Mouse (Mus musculus) heart, embryonic 15.5 days (tissue): ENCODE data around the gene Cask. TPM values are rescaled to one million over a fixed set of nuclear protein-coding genes. Genes with fewer than 3 reads are reported as not detected.

ENCODE experiments used
- ATAC-seq: fragments of 200-750 bp; cut with Nextera tagmentation; replicated peaks from 2 replicates; pipeline ENCODE4 v1.8.0; 2017; ENCODE audit warnings: low read depth, moderate TSS enrichment; ENCODE audit not compliant: insufficient number of reproducible peaks, insufficient read depth, low FRiP score
- H3K27ac ChIP-seq: fragments of 300-500 bp; sonication (generic); 2 replicates; pipeline ENCODE4 v1.5.1; 2015; ENCODE audit warnings: mild to moderate bottlenecking, inconsistent platforms
- H3K27me3 ChIP-seq: fragments of 300-500 bp; sonication (generic); 2 replicates; pipeline ENCODE4 v1.6.1; 2015; ENCODE audit warnings: inconsistent platforms
- H3K36me3 ChIP-seq: fragments of 300-500 bp; sonication (generic); 2 replicates; pipeline ENCODE4 v1.6.1; 2015; ENCODE audit warnings: mild to moderate bottlenecking, inconsistent platforms
- H3K4me1 ChIP-seq: fragments of 300-500 bp; sonication (generic); replicated peaks from 2 replicates; pipeline ENCODE4 v1.6.1; 2015; ENCODE audit warnings: inconsistent platforms
- H3K4me2 ChIP-seq: fragments of 300-500 bp; sonication (generic); 2 replicates; pipeline ENCODE4 v1.6.1; 2015; ENCODE audit warnings: inconsistent platforms, mild to moderate bottlenecking, moderate library complexity
- H3K4me3 ChIP-seq: fragments of 300-500 bp; sonication (generic); 2 replicates; pipeline ENCODE4 v1.5.1; 2015; ENCODE audit warnings: mild to moderate bottlenecking, inconsistent platforms
- H3K9ac ChIP-seq: fragments of 300-500 bp; sonication (generic); 2 replicates; pipeline ENCODE4 v1.6.1; 2015; ENCODE audit warnings: mild to moderate bottlenecking, inconsistent platforms
- H3K9me3 ChIP-seq: fragments of 300-500 bp; sonication (generic); replicated peaks from 2 replicates; pipeline ENCODE4 v1.6.1; 2016; ENCODE audit warnings: inconsistent platforms
- WGBS: fragments of 180-500 bp; shearing (Covaris S2); methylation state at CpG from one replicate; pipeline ENCODE4 v1.1.7; 2015; ENCODE audit warnings: mixed read lengths; 5-methylcytosine and 5-hydroxymethylcytosine counted together
- polyA plus RNA-seq: library from polyadenylated mRNA; unstranded; fragments of >200 nt; fragmentation: Nextera tagmentation; extraction: Ambion mirVana; gene quantifications from 2 replicates; pipeline ENCODE4 v1.2.1, GENCODE M21; 2015

Gene Cask
- polyA plus RNA-seq, 1 experiment from 2014 or later, result 6.1 TPM

GRCm38 (mm10) chrX:13659201-13659890 lies 191.8 kb downstream of the Cask start:
- no peak overlapping the region for H3K4me2 ChIP-seq
- no peak overlapping the region for H3K4me3 ChIP-seq
- H3K27me3 ChIP-seq, result no peaks in the 10 kb centered on the region
- ATAC-seq, result no peak
- H3K4me1 ChIP-seq, result no peaks in the 10 kb centered on the region
- 66% methylated on average over 4 of the region's 4 CpGs for whole genome bisulfite sequencing
- no peak overlapping the region for H3K9ac ChIP-seq
- no peaks in the 10 kb centered on the region for H3K9me3 ChIP-seq
- no peaks in the 10 kb centered on the region for H3K36me3 ChIP-seq
- no peak overlapping the region for H3K27ac ChIP-seq

- no peak overlapping the region for H3K9ac ChIP-seq
- H3K4me2 ChIP-seq, result no peak overlapping the region
- no peaks in the 10 kb centered on the region for H3K36me3 ChIP-seq
- 76% methylated on average over 3 of the region's 3 CpGs for WGBS
- H3K27ac ChIP-seq, result no peak overlapping the region
- no peaks in the 10 kb centered on the region for H3K4me1 ChIP-seq
- ATAC-seq, result no peak
- H3K9me3 ChIP-seq, result no peaks in the 10 kb centered on the region
- no peak overlapping the region for H3K4me3 ChIP-seq
- H3K27me3 ChIP-seq, result no peaks in the 10 kb centered on the region
Observed at GRCm38 (mm10) chrX:13658616-13659140, 192.5 kb downstream of the Cask start.

GRCm38 (mm10) chrX:13656721-13657120 lies 194.4 kb downstream of the Cask start:
- no peak overlapping the region for H3K9ac ChIP-seq
- H3K4me3 ChIP-seq, result no peak overlapping the region
- H3K4me2 ChIP-seq, result no peak overlapping the region
- no peaks in the 10 kb centered on the region for H3K36me3 ChIP-seq
- H3K27ac ChIP-seq, result no peak overlapping the region
- ATAC-seq, result no peak
- no peaks in the 10 kb centered on the region for H3K9me3 ChIP-seq
- WGBS, result 5% methylated on average over 1 of the region's 1 CpGs
- no peaks in the 10 kb centered on the region for H3K4me1 ChIP-seq
- no peaks in the 10 kb centered on the region for H3K27me3 ChIP-seq

GRCm38 (mm10) chrX:13655906-13656305 lies 195.3 kb downstream of the Cask start:
- H3K36me3 ChIP-seq, result no peaks in the 10 kb centered on the region
- no peak overlapping the region for H3K9ac ChIP-seq
- ATAC-seq, result no peak
- H3K27ac ChIP-seq, result no peak overlapping the region; the same call in 1 of the 2 replicates
- H3K4me1 ChIP-seq, result no peaks in the 10 kb centered on the region
- no peak overlapping the region for H3K4me2 ChIP-seq
- no peak overlapping the region for H3K4me3 ChIP-seq
- H3K9me3 ChIP-seq, result no peaks in the 10 kb centered on the region
- 68% methylated on average over 6 of the region's 6 CpGs for WGBS
- H3K27me3 ChIP-seq, result no peaks in the 10 kb centered on the region

- WGBS, result 79% methylated on average over 3 of the region's 3 CpGs
- H3K9me3 ChIP-seq, result no peaks in the 10 kb centered on the region
- no peak for ATAC-seq
- no peak overlapping the region for H3K4me3 ChIP-seq
- H3K4me2 ChIP-seq, result no peak overlapping the region
- no peaks in the 10 kb centered on the region for H3K27me3 ChIP-seq
- no peak overlapping the region for H3K9ac ChIP-seq
- H3K27ac ChIP-seq, result no peak overlapping the region
- no peaks in the 10 kb centered on the region for H3K4me1 ChIP-seq
- H3K36me3 ChIP-seq, result no peaks in the 10 kb centered on the region
Observed at GRCm38 (mm10) chrX:13655005-13655421, 196.2 kb downstream of the Cask start.

- Histone ChIP-seq H3K9ac (no peak overlapping the region), H3K4me3 (no peak overlapping the region), H3K27me3 (no peaks in the 10 kb centered on the region), H3K36me3 (no peaks in the 10 kb centered on the region), H3K27ac (no peak overlapping the region), H3K9me3 (no peaks in the 10 kb centered on the region), H3K4me2 (no peak overlapping the region), H3K4me1 (no peaks in the 10 kb centered on the region)
- 74% methylated on average over 1 of the region's 1 CpGs for WGBS
- no peak for ATAC-seq
Observed at GRCm38 (mm10) chrX:13652291-13652690, 198.9 kb downstream of the Cask start.

- H3K27ac ChIP-seq, result no peak overlapping the region
- H3K9ac ChIP-seq, result no peak overlapping the region
- H3K4me1 ChIP-seq, result no peaks in the 10 kb centered on the region
- WGBS, result 68% methylated on average over 2 of the region's 2 CpGs
- H3K27me3 ChIP-seq, result no peaks in the 10 kb centered on the region
- H3K9me3 ChIP-seq, result no peaks in the 10 kb centered on the region
- ATAC-seq, result no peak
- no peaks in the 10 kb centered on the region for H3K36me3 ChIP-seq
- H3K4me3 ChIP-seq, result no peak overlapping the region
- no peak overlapping the region for H3K4me2 ChIP-seq
Observed at GRCm38 (mm10) chrX:13651889-13652288, 199.3 kb downstream of the Cask start.

- ATAC-seq, result no peak
- H3K9me3 ChIP-seq, result no peaks in the 10 kb centered on the region
- 24% methylated on average over 2 of the region's 2 CpGs for WGBS
Observed at GRCm38 (mm10) chrX:13638894-13639293, 212.3 kb downstream of the Cask start.

GRCm38 (mm10) chrX:13636398-13636797 lies 214.8 kb downstream of the Cask start:
- H3K27me3 ChIP-seq, result no peaks in the 10 kb centered on the region
- no peak overlapping the region for H3K4me3 ChIP-seq
- no peak overlapping the region for H3K9ac ChIP-seq
- no peak overlapping the region for H3K4me2 ChIP-seq
- no peaks in the 10 kb centered on the region for H3K9me3 ChIP-seq
- H3K36me3 ChIP-seq, result no peaks in the 10 kb centered on the region
- no peak overlapping the region for H3K27ac ChIP-seq
- no peak for ATAC-seq
- H3K4me1 ChIP-seq, result 0 out of 2 replicates have a peak, but pooled peaks cover 2% of the 10 kb centered on the region
- WGBS, result 72% methylated on average over 1 of the region's 1 CpGs

More at GRCm38 (mm10) chrX:13638894-13639293, 212.3 kb downstream of the Cask start:
- Histone ChIP-seq H3K36me3 (no peaks in the 10 kb centered on the region), H3K9ac (no peak overlapping the region), H3K27ac (no peak overlapping the region), H3K4me3 (no peak overlapping the region), H3K4me1 (0 out of 2 replicates have a peak, but pooled peaks cover 2% of the 10 kb centered on the region), H3K4me2 (no peak overlapping the region), H3K27me3 (no peaks in the 10 kb centered on the region)

GRCm38 (mm10) chrX:13631599-13632283 lies 219.4 kb downstream of the Cask start, which contains the start of gene Gpr34:
Gene Gpr34, plus strand, starts transcription at chrX:13632089.
- H3K4me3 ChIP-seq, result no peak within 1 kb of the TSS
- ATAC-seq, result no peak
- no peaks in the 10 kb centered on the region for H3K4me1 ChIP-seq
- H3K36me3 ChIP-seq, result no peaks in the 10 kb centered on the region
- no peaks in the 10 kb centered on the region for H3K27me3 ChIP-seq
- H3K9ac ChIP-seq, result no peak within 1 kb of the TSS
- 66% methylated on average over 5 of the region's 5 CpGs for WGBS
- no peaks in the 10 kb centered on the region for H3K9me3 ChIP-seq
- H3K4me2 ChIP-seq, result no peak within 1 kb of the TSS
- H3K27ac ChIP-seq, result no peak within 1 kb of the TSS

- 80% methylated on average over 5 of the region's 5 CpGs for WGBS
- Histone ChIP-seq H3K9me3 (no peaks in the 10 kb centered on the region), H3K4me1 (no peaks in the 10 kb centered on the region), H3K4me3 (no peak overlapping the region), H3K36me3 (no peaks in the 10 kb centered on the region), H3K4me2 (no peak overlapping the region), H3K9ac (no peak overlapping the region), H3K27me3 (no peaks in the 10 kb centered on the region; the same call in 1 of the 2 replicates), H3K27ac (no peak overlapping the region)
- no peak for ATAC-seq
Observed at GRCm38 (mm10) chrX:13622654-13623053, 228.5 kb downstream of the Cask start.
